Mouse (Mus musculus) heart, postnatal 36 days (tissue): ENCODE data around the gene Elmo1. TPM values are rescaled to one million over a fixed set of nuclear protein-coding genes. Genes with fewer than 3 reads are reported as not detected.
A peak's percentile ranks its signal among the peaks of the same experiment; 100 is the strongest.

Source experiments
- DNase-seq, 2 experiments: peaks; one replicate each; pipeline ENCODE4 v3.0.0; 2021 to 2022
- intact Hi-C: fragments of 180-260 bp; cut with DNase I; formaldehyde crosslinking; loops from one replicate; pipeline ENCODE4 v1.15.1; 2025
- total RNA-seq, 2 experiments: library from RNA; stranded (reverse); gene quantifications; 2 replicates each; pipeline ENCODE4 v1.2.3; 2021

Gene Elmo1
- total RNA-seq, 2 experiments from 2014 or later = 8.5 to 11.2 TPM

DNA sequence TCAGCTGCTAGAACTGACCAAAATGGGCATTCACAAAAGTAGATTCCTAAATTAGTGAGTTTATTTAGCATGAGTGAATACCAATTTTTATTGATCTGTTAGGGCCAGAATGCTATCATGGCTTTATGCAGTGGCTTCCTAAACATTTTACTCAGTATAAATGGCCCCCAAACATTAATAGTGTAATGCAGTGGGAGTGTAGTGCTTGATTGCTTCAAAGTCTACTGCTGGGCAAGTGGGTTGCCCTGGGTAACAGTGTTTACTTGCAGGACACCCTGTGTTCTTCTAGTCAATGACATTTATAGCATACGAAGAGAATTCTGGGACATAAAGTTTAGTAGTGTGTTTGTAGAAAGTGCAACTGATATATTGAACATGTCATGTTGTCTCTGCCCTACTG, 27.3 kb downstream of the Elmo1 start:
- intact Hi-C loops = no loop called here
- DNase-seq = no peak

DNA sequence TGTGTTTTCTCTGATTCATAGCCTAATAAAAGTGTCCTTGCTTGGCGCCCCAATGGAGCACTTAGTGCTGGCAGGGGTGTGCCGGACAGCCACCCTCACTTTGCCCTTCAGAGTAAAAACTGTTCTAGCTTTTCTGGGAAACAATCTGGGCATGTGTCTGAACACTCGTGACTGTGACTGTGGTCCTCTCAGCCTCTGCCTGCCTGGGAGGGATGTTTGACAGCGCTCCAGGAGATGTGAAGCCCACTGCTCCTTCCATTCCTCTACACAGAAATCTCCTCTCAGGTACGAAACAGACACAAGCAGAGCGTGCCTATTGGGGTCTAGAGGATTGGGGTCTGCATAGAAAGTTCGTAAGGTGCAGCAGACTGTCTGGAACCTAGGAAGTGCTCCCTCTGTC, 28.5 kb downstream of the Elmo1 start:
- DNase-seq = no peak
- intact Hi-C loops = no loop called here

DNA sequence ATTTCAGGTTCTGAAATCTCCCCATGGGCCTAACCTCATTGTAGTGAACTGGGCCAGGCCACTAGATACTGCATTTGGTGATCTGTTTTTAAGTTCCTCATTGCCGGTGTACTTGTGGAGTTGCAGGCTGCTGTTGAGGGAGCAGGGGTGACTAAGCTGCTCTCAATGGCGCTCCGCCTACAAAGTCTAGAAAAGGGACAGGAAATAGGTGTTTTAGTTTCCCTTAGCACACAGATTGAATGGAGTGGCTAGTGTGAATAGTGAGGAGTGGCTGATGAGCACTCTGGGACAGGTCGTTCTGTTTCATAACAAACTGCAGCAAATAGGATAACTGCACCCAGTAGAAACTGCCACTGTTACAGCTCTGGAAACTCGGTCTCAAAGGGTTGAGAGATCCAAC, 30.3 kb downstream of the Elmo1 start:
- DNase-seq = peak in 1 of 2 experiments; percentile 45
- intact Hi-C loops = no loop called here

DNA sequence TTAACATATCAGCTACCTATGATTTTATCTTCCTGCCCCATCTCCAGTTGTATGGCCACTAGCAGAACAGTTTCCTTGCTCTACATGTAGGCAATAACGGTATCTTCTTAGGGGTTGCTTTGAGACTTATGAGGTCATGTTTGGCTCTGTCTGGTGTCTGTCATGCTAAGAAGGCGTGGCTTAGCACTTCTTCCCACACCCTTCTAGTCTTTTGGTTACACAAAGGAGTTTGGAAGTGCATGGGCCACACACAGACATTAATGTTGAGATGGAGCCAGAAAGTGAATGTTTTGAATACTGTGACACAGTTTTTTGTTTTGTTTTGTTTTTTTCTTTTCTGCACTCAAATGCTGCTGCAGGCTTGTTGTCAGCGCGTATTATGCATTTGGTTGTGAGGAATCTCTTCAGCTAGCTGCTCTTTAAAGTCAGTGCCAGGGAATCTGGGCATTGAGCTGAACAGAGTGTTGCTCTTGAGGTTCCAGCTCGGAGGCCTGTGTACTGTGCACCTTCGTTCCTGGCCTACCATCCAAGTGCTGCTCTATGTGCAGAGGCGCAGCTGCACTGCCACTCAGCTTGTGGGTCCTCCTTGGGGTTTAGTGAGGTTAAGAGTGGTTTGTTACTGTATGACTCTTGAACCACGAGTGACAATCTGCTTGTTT, 31.1 kb downstream of the Elmo1 start:
- intact Hi-C loops = no loop called here
- DNase-seq = peak in 1 of 2 experiments; percentile 33

DNA sequence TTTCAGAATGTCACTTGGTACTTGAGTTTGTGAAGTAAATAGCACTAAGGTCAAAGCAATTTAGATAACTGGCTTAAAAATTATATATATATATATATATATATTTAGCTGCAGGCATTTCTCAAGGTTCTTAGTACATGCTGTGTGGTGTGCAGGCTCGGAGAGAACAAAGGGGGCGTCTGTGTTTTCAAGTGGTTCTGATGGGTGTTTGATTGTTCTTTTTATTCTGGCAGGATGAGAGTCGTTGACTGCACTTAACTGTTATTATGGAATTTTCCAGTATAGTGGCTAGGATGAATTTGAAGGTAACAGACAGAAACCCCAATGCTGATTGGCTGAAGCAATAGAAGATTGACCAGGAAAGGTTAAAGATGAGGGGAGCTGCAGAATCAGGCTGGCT, 33.6 kb downstream of the Elmo1 start:
- no peak for DNase-seq
- intact Hi-C loops = no loop called here

DNA sequence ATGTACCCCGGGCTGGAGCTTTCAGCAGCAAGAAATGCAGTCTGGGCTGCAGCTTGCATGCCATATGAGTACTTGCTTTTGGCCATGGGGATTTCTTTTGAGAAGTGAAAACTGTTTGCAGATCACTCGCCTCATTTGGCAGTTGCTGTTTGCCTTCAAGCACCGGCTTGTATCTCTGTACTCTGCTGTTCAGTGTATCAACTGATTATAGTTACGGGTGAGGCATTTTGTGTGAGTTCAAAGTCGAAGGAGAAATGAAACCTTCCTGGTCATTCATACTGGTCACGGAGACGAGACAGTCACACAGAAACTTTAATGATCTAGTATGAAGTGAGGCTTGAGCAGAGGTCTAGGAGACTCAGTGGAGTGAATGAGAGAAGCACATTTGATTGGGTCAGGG, 34.6 kb downstream of the Elmo1 start:
- no peak for DNase-seq
- intact Hi-C loops = no loop called here

DNA sequence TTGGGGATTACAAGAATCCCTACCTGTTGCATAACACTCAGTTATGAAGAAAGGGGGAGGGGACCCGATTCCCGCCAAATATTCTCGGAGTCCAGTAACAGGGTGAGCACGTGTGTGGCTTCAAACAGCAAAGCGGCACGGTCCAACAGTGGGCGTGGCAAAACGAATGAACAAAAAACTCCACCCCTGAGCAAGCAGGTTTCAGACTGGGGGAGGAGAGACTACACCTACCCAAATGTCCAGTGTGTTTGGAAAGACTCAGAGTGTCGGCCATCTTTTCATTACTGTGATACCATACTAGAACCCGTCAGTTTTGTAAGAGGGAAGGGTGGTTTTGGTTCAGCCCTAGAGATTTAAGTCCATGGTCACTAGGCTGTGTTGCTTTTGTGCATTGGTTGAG, 35.4 kb downstream of the Elmo1 start:
- intact Hi-C loops = no loop called here
- DNase-seq = no peak

DNA sequence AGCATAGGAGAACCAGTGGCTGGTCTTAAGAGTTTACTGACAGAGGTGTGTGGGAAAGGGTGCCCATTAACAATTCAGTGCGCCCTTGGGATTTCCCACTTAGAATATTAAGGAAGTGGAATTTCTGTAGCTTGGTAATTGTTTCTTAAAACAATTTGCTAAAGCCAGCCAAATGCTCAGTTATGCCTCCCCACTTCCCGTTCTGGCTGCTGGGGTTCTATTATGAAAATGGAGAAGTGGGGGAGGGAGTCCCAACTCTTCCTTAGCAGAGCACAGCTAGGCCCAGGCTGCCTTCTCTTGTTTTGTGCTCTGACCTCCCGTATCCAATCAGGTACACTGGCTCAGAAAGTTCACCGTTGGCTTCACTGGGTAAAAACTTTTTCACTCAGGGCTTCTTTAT, 37.2 kb downstream of the Elmo1 start:
- intact Hi-C loops = no loop called here
- DNase-seq = no peak

DNA sequence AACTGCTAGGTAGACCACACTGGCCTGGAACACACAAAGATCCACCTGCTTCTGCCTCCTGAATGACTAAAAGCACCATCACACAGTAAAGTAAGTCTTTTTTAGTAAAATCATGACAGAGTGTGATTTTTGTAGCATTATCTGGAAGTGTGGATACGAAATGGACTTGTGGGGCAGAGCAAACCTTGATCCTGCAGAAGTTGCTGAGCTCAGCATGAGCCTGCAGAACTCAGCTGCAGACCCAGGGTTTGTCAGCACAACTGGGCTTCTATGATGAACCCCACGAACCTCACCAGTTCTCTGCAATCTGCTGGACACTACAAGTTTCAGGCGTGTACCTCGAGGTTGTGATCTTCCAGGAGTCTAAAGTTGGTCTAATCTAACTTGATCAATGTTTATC, 37.7 kb downstream of the Elmo1 start:
- intact Hi-C loops = no loop called here
- DNase-seq = no peak

DNA sequence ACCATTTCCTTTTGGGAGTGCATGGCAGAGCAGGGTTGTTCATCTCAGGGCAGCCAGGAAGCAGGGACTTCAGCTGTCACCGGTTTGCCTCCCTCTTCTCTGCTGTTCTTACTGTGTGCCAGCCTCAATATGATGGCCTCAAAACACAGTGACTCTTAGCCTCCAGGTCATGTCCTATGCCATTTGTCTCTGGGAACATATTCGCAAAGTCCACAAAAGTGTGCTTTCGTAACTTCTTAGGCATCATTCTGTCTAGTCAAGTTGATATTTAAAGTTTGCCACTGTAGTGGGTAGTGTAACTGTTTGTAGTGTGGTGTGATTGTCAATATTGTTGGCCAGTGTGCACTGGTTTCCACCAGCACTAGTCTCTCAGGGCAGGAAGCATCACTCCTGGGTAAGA, 40.3 kb downstream of the Elmo1 start:
- intact Hi-C loops = loop anchor here (2.0 to 5.0 kb wide), 2 partner anchors 50 to 142 kb away; no protein-coding TSS in a partner anchor
- DNase-seq = no peak

DNA sequence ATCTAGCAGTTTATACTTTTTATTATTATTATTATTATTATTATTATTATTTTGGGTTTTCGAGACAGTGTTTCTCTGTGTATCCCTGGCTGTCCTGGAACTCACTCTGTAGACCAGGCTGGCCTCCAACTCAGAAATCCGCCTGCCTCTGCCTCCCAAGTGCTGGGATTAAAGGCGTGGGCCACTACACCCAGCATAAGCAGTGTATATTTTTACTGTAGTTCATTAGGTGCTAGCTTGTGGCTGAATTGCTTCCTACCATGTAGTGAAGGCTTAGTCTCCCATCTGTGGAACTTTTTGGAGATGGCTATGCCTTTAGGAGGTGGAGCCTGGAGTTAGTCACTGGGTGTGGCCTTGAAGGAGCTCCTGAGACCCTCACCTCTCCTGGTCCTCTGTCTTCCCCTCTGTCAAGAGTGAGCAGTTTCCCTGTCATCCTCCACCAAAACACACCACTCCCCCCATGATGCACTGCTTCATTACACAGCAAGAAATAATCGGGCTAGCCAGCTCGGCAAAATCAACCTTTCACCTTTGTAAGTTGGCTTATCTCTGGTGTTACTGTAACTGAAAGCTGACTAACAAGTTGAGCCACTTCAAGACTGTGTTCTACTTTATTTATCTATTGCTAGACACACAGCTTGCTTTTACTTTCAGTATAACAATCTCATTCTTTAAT, 41.1 kb downstream of the Elmo1 start:
- no peak for DNase-seq
- intact Hi-C loops = loop anchor here (2.0 to 5.0 kb wide), 2 partner anchors 49 to 141 kb away; no protein-coding TSS in a partner anchor

DNA sequence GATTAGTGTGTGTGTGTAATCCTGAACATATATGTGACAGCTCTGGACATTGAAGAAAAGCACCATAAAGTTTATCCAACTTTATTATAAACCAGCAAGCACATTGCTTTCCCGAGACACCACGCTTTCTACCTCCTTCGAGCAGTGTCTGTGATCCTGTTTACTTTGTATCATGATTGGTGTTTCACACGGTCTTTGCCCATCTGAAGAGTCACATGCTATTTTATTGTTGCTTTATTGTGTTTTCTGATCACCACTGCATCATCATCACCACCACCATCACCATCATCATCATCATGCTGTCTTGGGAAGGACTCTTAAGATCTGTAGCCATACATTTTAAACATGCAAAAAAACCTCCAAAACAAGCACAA, 41.6 kb downstream of the Elmo1 start:
- intact Hi-C loops = loop anchor here (2.0 to 5.0 kb wide), 2 partner anchors 49 to 140 kb away; no protein-coding TSS in a partner anchor
- DNase-seq = no peak

DNA sequence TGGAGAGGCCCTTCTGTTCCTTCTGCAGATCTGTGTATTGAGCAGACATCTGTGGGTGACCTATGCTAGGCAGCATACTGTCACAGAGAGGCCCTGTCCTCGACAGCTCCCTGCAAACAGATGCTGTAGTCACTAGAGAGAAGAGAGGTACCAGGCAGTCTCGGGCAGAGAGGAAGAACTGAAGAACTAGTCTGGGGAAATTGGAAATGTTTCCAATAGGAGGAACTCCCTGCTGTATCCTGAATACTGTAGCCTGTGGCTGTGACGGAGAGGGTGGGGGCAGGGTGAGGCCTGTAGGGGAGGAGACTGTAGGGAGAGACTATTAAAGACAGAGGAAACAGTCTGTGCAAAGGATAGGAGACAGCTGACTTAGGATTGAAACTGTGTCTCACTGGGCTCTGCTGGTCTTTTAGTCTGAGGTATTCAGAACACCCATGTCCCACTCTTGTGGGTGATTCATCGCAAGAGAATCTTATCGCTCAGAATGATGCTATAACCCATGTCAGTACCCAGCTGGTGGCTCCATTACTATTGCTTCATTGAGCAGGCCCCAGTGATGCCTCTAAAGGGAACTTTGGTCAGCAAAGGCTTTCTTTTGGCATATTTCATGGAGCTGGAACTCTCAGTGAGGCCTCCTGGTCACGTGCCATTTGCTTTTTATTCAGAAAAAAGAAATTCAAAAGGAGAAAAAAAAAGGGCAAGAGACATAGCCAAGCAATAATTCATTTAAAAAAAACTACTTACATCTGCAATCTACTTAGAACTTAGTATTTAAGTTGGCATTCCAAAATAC, 43.4 kb downstream of the Elmo1 start:
- peak; percentile 45 to 65 for DNase-seq
- intact Hi-C loops = loop anchor here (2.0 to 5.0 kb wide), 2 partner anchors 43 to 139 kb away; partner anchors contain the start of gene Elmo1

DNA sequence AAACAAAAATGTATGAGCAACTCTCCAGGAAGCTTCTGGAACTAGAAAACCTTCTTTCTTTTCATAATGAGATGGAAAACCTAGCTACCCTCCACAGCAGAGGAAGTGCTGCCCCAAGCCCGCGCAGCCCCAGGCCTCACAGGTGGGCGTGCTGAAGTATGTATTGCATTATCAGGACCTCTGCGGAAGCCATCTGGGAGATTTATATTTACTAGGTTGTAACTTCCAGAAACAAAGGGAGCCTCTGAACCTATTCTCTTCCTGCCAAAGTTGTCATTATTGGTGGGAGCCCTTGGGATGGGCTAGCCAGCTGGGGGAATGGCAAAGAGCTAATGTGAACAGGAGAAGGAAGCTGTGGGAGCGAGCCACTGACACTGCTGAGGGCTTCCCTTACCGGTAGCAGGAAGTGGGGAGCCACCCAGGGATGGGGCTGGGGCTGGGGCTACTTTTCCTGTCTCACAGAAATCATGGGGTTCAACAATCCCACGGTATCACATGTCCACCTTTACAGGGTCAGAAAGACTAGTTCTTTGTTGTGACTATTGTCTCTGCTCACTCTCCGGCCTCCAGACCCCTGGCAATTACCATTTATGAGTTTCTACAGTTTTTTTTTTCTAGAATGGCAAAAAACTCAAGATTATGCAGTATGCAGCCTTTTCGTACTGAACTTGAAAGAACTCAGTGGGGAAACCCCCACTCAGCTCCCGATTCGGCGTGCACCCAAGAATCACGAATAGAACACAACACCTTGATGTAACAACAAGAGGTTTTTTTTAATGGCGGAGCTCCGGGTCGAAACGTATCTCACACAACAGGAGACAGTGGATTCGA, 44.2 kb downstream of the Elmo1 start:
- peak in 1 of 2 experiments; percentile 39 for DNase-seq
- intact Hi-C loops = loop anchor here (2.0 to 5.0 kb wide), 2 partner anchors 44 to 138 kb away; partner anchors contain the start of gene Elmo1

DNA sequence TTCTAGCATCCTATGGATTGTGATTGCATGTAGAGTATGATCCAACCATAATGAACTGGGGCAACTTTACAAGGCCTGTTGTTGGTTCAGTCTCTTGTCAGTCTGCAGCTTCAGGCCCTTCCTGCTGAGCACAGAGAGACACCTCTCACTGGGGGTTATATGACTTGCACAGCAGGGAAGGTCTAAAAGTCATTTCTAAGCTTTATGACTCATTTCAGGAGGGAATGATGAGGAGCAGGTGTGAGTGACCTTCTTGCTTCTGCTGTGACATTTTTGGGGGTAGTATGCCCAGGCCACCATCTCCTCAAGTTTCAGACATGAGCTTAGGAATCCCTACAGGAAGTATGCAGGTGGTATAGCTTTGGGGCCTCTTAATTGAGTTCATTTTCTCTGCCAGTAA, 46.4 kb downstream of the Elmo1 start:
- intact Hi-C loops = no loop called here
- no peak for DNase-seq

DNA sequence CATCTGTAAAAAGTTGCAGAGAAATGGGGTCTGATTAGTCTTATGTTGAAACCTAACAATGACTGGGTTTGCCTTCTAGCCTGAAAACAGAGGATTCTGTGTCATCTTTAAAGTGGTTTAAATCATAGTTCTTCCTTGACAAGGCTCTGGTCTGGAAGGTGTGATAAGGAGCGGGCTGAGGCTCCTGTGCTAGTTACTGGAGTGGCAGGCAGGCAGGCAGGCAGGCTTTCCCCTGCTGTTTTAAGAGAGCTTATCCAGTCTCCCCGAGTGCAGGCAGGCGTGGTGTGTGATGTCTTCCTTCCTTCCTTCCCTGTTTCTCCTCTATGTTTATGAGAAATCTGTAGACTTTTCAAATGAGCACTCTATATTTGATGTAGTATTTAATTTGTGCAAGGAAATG, 48.1 kb downstream of the Elmo1 start:
- intact Hi-C loops = no loop called here

DNA sequence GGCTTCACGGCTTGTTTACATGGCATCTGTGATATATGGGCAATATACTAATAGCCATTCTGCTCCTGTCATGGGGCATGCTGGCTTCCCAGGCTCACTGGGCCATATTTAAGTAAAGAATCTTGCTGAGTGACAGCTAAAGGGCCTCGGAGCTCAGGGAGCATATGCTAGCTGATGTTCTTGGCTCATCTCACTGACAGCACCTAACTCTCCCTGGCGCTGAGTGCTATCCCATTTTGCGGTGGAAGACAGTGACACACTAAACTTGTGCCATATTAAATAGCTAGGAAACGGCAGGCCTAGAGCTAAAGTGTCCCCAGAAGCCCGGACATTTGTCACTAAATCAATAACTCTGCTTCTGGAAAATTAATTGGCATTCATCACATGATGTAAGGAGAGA, 48.7 kb downstream of the Elmo1 start:
- DNase-seq = no peak
- intact Hi-C loops = no loop called here

More for the DNA sequence above, 48.1 kb downstream of the Elmo1 start:
- DNase-seq = no peak

DNA sequence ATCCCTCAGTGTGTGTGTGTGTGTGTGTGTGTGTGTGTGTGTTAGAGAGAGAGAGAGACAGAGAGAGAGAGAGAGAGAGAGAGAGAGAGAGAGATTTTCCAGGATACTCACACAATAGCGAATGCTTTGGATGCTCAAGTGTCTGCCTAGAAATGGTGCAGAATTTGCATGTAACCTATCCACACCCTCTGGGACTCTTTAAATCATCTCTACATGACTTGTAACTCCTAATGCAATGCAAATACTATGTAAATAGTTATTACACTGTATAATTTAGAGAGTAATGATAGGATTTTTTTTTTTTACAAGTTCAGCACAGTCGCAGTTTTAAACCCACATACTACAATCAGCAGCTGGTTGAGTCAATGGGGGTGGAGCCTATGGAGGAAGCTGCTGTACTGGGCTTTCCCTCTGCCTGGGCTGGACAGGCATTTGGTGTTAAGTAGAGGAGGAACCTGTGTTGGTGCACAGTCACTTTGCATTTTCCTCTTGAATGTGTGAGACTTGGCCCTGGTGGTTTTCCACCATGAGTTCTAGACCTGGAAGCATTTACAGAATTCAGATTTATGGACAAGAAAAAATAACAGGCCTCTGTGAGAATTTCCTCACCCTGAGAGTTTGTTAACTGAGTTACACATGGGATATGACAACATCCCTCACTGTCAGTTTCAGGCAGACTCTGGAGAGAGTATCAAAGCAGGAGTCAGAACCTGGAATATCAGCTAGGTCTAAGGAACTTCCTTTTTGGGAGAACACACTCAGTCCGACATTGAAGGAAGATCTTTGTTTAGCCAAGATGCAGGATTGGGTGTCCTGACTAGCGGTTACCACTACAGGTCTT, 49.6 kb downstream of the Elmo1 start:
- intact Hi-C loops = no loop called here

DNA sequence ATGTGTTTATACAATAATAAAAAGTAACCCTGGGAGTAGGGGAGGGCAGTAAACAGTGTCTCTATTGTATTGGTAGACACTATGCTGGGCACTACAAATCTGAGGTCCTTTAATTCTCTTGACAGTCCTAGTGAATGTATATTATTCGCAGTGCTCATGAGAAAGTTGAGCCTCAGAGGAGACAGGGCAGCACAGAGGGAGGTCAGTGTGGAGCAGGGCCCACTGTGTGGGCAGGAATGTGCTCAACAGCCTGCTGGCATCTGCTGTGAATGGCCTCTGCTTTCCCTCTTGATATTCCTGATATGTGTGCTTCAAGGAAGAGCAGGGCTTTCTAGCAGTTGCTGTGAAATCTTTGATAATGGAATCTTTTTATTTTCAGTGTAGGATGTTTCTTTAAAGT, 52.2 kb downstream of the Elmo1 start:
- intact Hi-C loops = no loop called here

More for the DNA sequence above, 49.6 kb downstream of the Elmo1 start:
- DNase-seq = no peak

DNA sequence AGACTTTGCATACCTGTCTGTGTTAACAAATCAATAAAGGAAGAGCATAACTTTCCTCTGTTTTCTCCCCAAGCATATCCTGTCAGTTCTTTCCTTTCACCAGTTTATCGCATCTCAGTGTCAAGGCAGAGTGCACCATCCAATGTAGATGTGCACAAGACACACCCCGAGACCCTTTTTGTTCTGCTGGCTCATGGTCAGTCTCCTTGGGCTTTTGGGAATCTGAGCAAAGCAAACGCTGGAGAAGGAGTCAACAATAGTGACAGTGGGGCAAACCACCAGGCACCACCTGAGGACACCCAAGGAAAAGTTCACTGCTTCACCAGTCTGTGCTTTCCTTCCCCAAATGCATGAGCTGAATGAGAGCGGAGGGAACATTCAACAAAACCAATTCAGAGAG, 56.5 kb downstream of the Elmo1 start:
- DNase-seq = no peak
- intact Hi-C loops = no loop called here

More for the DNA sequence above, 52.2 kb downstream of the Elmo1 start:
- no peak for DNase-seq
